Mouse (Mus musculus): ENCODE results near the gene Ctnnd1.

Gene Ctnnd1

DNA sequence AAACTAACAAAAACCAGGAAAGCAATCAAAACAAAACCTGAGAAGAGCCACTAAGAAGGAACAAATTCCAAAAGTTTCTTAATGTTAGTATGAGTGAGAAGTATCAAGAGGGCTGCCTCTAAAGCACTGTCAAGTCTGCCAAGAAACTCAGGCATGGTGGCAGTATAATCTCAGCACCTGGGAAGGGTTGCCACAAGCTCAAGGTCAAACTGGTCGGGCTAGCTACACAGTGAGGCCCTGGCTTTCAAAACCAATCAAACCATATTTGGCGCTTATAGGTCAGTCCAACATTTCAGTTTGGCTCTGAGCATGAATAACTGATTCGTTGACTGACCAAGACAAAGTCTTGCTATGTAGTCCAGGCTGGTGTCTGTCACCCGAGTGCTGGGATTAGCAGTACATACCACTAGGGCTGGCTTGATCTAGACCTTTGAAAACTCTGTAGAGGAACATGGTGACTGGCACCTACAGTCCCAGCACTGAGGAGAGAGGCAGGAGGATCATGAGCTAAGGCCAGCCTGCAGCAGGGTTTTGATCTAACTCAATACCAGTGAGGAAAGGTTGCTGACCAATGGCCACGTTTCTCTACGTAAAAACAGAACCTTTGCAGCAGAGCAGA lies 51.2 kb downstream of the Ctnnd1 start:
- no peak for DNase-seq

DNA sequence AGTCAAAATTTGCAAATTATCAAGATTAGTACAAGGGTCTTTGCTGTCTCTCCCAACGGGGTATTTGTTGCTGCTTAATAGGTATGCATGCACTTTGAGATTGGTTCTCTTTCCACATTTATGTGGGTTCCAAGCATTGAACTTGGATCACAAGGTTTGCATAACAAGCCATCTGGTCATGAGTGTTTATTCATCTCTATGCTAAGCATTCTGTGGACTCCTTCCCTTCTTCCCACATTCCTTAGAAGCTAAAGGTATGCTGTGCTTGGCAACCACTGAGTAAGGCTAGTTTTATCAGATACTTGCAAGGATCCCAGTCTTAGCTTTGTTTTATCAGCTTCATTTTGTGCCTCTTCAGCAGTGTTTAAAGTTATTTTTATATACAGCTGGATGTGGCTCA lies 53.4 kb downstream of the Ctnnd1 start:
- DNase-seq: no peak

DNA sequence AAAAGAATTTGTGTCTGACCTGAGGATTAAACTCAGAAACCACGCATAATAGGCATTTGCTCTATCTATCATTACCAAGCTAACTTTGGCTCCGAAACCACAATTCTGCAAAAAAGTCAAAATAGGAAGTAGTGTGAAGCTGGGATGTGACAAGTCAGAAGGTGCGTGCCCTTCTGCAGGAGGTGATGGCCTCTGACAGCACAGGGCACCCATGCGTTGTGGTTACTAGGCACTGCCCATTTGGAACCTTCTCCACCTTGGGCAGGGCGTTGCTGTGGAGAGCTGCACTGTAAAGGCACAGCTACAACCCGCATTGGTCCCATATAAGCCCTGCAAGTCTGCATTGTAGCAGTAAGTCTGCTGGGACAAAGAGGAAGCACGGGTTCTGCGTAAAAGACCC lies 57.8 kb downstream of the Ctnnd1 start:
- DNase-seq: no peak

DNA sequence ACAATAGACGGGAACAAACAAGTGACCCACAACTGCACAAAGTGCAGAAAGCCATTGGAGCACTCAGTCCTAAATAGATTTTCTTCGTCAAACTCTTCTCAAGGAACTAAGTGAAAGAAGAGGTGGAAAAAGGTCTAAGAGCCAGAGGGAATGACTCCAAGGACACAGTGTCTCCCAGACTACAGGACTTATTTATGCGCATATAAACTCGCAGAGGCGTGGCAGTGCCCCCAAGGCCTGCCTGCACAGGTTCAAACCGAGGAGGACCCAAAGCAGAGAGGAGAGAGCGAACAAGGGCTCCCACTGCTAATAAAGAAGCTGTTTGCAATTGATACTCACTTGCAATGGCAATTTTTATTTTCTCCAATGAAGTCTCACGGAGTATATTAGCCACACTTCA lies 64.9 kb downstream of the Ctnnd1 start:
- DNase-seq: no peak

DNA sequence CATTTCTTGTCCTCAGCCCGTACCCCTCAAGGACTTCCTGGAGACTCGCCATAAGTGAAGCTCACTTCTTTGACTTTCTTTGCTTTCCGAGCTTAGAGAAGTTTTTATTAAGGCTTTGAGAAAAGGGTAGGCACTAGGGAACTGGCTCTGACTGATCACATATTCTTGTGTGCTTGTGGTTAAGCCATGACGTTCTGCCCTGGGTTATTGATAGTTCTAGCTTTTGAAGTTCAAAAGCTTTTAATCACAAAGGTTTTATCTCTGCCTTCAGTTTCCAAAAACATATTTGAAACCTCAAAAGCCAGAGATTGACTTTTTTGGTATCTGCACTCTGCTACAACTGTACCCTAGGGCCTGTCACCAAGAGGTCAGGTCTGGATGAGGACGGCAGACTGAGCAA lies 68.3 kb downstream of the Ctnnd1 start:
- DNase-seq: no peak

DNA sequence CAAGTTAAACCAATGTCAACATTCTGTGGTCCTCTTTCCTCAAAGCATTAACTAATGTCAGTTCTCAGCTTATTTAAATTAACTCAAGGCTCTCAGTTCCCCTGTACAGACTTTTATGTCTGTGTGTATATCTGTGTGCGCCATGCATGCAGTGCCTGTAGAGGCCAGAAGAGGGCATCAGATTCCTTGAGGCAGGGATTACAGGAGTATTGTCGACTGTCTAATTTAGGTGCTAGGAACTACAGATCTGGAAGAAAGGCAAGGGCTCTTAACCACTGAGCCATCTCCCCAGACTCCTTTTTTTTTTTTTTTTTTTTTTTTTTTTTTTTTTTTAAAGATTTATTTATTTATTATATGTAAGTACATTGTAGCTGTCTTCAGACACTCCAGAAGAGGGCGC lies 69.4 kb downstream of the Ctnnd1 start:
- no peak for DNase-seq

DNA sequence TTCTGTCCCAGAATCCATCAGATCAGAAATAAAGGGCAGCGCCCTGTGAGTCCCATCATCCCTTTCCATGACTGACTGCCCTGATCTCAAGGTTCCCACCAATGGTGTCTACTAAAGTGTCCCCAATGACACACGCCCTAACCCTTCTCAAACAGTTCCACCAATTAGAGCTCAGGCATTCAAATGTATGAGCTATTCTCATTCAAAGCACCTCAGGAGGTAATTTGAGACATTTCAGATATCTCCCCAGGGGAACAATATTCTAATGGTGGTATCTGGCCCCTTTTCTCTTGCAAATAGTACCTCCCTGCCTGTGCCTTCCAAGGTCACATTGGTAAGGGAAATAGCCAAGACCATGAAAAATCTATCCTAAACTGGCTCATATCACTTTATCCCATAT lies 71.3 kb downstream of the Ctnnd1 start:
- no peak for DNase-seq

DNA sequence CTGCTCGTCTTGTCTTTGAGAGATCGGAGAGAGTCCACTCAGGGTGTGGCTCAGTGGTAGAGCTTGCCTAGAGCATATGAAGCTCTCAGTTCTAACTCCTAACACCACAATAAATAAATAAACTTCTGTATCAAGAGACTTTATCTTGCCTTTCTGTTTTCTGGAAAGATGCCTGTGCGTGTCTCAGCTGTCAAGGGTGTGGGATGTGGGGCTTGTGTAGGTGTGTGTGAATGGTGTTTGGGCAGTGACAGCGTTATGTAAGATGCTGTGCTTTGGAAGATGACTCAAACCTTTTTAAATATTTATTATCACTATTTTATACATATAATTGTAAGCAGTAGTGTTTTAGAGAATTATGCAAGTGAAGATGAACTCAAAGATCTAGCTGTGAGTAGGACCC lies 76.4 kb downstream of the Ctnnd1 start:
- DNase-seq: no peak

DNA sequence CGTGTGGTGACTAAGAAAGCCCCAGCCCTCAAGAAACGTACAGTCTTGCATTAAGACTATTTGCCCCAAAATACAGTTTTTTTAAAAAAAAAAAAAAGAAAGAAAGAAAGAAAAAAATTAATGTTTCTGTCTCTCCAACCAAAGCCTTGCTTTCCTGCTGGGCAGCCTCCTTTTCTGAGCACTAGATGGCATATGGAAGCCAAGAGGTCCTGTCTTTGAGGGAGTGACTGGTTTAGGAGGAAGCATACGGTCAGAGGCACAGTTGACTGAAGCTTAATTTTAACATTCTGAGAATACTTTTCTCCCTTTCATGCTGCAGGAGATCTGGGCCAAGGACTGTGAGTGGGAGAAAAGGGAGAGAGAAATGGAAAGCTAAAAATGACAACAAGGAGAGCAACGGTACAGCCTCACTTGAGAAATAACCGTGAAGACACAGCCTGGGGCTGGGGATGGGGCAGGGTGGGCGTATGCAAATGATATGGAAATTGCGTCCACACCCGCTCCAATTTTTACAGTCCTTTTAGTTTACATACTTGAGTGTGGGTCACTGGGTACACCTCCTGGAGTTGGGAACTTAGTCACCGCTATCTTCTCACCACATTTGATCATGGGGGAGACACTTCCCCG lies 93.6 kb downstream of the Ctnnd1 start:
- DNase-seq: no peak

DNA sequence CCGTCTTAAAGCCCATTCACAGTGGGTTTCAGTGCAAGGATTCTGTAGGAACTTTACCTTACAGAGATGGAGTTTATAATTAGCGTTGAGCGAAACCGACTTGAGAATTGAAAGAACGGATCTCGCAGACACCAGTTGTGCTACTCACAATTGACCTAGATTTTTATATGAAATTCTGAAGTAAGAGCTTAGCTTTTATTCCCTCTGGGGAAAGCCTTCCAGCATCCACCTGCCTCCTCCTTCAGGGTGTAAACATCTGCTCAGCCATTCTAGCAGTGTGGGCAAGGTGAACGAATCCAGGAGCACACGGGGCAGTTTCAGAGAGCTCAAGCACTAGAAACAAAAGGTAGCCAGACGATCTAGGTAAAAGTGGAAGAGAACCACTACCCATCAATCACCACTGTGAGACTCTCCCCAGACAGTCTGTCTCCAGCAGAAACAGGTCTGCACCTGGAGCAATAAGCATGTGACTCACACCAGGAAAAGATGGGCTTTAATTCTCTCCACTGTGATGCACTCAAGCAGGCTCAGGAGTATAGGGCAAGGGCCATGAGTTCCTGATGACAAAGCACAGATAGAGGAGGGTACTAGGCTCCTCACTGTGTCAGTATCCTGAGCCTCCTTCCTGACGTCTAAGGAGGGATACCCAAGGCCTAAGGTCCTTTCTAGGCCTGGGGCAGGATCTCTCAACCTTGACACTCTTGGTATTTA lies 99.0 kb downstream of the Ctnnd1 start:
- no peak for DNase-seq

Measured in cerebellum, adult 18-20 months (tissue).